Mouse (Mus musculus) right cerebral cortex, adult 18-20 months (tissue): ENCODE measurements around the gene Slc38a7.
"Not testable (repeated sequence)": the region's sequence is repeated elsewhere in the genome, so short reads cannot be mapped to it uniquely, and the experiment has no call there.

Experiments
- DNase-seq: peaks from one replicate; pipeline ENCODE4 v3.0.0; 2022; ENCODE audit warnings: mixed read lengths

The Slc38a7 gene

DNA sequence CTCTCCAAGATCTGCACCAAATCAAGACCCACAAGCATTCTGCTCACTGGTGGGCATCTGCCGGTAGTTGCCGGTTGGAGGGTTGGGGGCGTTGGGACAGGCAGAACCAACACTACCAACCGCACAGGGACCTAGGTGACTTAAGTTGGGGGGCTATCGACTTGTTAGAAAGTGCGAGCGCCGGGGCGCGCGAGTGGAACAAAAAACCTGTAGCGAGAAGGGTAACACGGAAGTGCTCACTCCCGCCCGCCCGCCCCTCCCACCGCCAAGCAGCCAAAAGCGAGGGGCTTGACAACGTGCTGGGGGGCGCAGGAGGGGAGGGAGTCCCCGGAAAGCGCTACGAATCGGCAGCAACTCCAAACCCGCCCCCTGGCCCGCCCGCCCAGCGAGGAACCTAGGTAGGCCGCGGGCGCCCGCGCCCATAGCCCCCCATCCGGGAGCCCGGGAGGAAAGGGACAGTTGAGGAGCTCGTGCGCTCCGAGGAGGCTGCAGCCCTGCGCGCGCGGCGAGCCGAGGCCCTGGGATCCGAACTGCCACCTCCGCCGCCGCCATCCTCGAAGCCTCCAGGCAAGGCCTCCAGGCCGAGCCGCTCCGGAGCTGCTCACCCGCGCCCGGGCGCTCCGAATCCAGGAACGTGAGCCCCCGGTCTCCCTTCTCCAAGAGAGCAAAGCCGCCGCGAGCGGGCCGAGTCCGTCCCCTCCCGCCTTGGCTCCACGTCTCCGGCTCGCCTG is 46.7 kb downstream of the Slc38a7 start:
- DNase-seq = peak; percentile 45

GRCm38 (mm10) chr8:95805482-95805881 is 47.9 kb downstream of the Slc38a7 start:
- DNase-seq = no peak

DNA sequence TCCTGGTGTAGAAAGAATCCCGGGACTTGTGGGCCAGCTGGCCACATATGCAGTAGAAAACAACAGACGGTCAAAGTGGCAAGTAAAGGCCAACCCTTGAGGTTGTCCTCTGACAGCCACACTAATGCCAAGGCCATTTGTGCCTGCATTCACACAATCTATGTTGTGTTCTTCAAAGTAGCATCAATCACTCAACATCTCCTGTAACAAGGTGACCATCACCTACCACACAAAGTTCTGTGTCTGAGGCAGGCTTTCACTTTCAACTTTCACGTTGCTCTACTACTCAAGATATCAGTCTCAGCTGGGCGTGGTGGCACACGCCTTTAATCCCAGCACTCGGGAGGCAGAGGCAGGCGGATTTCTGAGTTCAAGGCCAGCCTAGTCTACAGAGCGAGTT is 51.1 kb downstream of the Slc38a7 start:
- no peak for DNase-seq

- no peak for DNase-seq
Observed at GRCm38 (mm10) chr8:95801476-95802064, 51.8 kb downstream of the Slc38a7 start.

GRCm38 (mm10) chr8:95800353-95800752 is 53.0 kb downstream of the Slc38a7 start:
- no peak for DNase-seq

DNA sequence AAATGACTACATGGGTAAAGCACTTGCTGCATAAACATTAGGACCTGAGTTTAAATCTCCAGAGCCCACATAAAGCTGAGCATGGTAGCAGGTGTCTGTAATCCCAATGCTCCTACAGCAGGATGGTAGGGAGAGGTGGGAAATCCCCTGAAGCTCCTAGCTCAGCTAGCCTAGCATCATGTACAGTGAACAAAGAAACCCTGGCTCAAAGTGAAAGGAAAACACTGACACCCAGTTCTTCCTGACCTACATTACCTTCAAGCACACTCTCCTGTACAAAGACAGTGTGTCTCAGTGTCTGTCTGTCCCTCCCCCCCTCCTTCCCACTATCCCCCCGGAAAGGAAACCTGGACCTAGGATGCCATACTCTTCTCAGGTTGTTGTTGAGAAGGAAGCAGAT is 53.4 kb downstream of the Slc38a7 start:
- no peak for DNase-seq

DNA sequence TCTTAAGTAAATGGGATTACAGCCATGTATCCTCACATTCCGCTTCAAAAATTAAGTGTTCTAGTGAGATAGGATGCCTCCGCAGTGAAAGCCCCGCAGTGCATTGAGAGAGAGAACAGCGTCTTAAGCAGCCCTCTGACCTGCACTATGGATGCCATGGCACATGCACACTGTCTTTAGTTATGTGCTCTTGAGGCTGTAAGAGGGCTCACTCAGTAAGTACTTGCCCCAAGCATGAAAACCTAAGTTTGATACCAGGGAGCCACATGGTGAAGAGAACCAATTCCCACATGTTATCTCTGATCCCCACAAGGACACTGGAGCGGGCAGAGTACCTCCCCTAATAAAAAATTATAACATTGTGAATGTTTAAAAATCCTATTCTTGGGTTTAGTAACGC is 54.2 kb downstream of the Slc38a7 start:
- DNase-seq = no peak

- DNase-seq = not testable (repeated sequence)
Observed at GRCm38 (mm10) chr8:95795333-95796061, 57.8 kb downstream of the Slc38a7 start.
